Mouse (Mus musculus): ENCODE measurements at regions not wholly inside any gene's neighbourhood (a gene's known extent, or its start where the extent isn't known, plus 50 kb on each side); places are given as distances from the start of the nearest gene placed in this dataset.
A peak's percentile ranks its signal among the peaks of the same experiment; 100 is the strongest.

- no peaks in the 10 kb centered on the region for H3K9me3 ChIP-seq (ENCODE audit: control insufficient read depth, low read length)
- no peaks in the 10 kb centered on the region for H3K36me3 ChIP-seq (ENCODE audit: control insufficient read depth, insufficient read depth, low read length)
- H3K4me3 ChIP-seq (replicated peaks; ENCODE audit: low read length): no peak overlapping the region
- H3K27ac ChIP-seq (replicated peaks; ENCODE audit: low read depth, low read length): no peak overlapping the region
- no peak for TF ChIP-seq POLR2A (IDR thresholded peaks at IDR 0.05; ENCODE audit: borderline replicate concordance, extremely low read depth, insufficient read depth, insufficient read length)
- DNase-seq (ENCODE audit: low spot score) (peak; percentile 17), ATAC-seq (ENCODE audit: low FRiP score, low read depth) (no peak)
- WGBS: 28% methylated on average over 3 of the region's 3 CpGs
- H3K27me3 ChIP-seq (ENCODE audit: control insufficient read depth, insufficient read depth, low read length): no peaks in the 10 kb centered on the region
- no peaks in the 10 kb centered on the region for H3K4me1 ChIP-seq (ENCODE audit: control insufficient read depth, insufficient read depth, low read length)
- no peak overlapping the region for H3K9ac ChIP-seq (ENCODE audit: low read depth, low read length, severe bottlenecking)
- H3K4me2 ChIP-seq (replicated peaks; ENCODE audit: low read depth, low read length, severe bottlenecking): no peak overlapping the region
These were observed 64.4 kb upstream of the Fst start for GRCm38 (mm10) chr13:114523116-114523515.

GRCm38 (mm10) chr13:114526856-114527255 lies 68.1 kb upstream of the Fst start:
- Histone ChIP-seq H3K4me2 (replicated peaks; ENCODE audit: low read depth, low read length, severe bottlenecking) (no peak overlapping the region), H3K27ac (replicated peaks; ENCODE audit: low read depth, low read length) (no peak overlapping the region), H3K4me1 (ENCODE audit: control insufficient read depth, insufficient read depth, low read length) (no peaks in the 10 kb centered on the region), H3K4me3 (replicated peaks; ENCODE audit: low read length) (no peak overlapping the region), H3K9me3 (ENCODE audit: control insufficient read depth, low read length) (no peaks in the 10 kb centered on the region), H3K36me3 (ENCODE audit: control insufficient read depth, insufficient read depth, low read length) (no peaks in the 10 kb centered on the region), H3K27me3 (ENCODE audit: control insufficient read depth, insufficient read depth, low read length) (no peaks in the 10 kb centered on the region), H3K9ac (ENCODE audit: low read depth, low read length, severe bottlenecking) (no peak overlapping the region)
- TF ChIP-seq POLR2A (IDR thresholded peaks at IDR 0.05; ENCODE audit: borderline replicate concordance, extremely low read depth, insufficient read depth, insufficient read length): no peak
- DNase-seq (ENCODE audit: low spot score): no peak
- ATAC-seq (ENCODE audit: low FRiP score, low read depth): no peak
- 51% methylated on average over 9 of the region's 9 CpGs for WGBS

- no peak for DNase-seq (ENCODE audit: low spot score)
- no peak overlapping the region for H3K9ac ChIP-seq (ENCODE audit: low read depth, low read length, severe bottlenecking)
- TF ChIP-seq POLR2A (IDR thresholded peaks at IDR 0.05; ENCODE audit: borderline replicate concordance, extremely low read depth, insufficient read depth, insufficient read length): no peak
- no peaks in the 10 kb centered on the region for H3K4me1 ChIP-seq (ENCODE audit: control insufficient read depth, insufficient read depth, low read length)
- no peaks in the 10 kb centered on the region for H3K36me3 ChIP-seq (ENCODE audit: control insufficient read depth, insufficient read depth, low read length)
- no peak for ATAC-seq (ENCODE audit: low FRiP score, low read depth)
- no peaks in the 10 kb centered on the region for H3K9me3 ChIP-seq (ENCODE audit: control insufficient read depth, low read length)
- H3K27ac ChIP-seq (replicated peaks; ENCODE audit: low read depth, low read length): no peak overlapping the region
- no peaks in the 10 kb centered on the region for H3K27me3 ChIP-seq (ENCODE audit: control insufficient read depth, insufficient read depth, low read length)
- no peak overlapping the region for H3K4me3 ChIP-seq (replicated peaks; ENCODE audit: low read length)
- 86% methylated on average over 11 of the region's 11 CpGs for WGBS
- H3K4me2 ChIP-seq (replicated peaks; ENCODE audit: low read depth, low read length, severe bottlenecking): no peak overlapping the region
These were observed 71.5 kb upstream of the Fst start for GRCm38 (mm10) chr13:114530171-114530774.

- no peak for TF ChIP-seq POLR2A (IDR thresholded peaks at IDR 0.05; ENCODE audit: borderline replicate concordance, extremely low read depth, insufficient read depth, insufficient read length)
- Histone ChIP-seq H3K9me3 (ENCODE audit: control insufficient read depth, low read length) (no peaks in the 10 kb centered on the region), H3K4me2 (replicated peaks; ENCODE audit: low read depth, low read length, severe bottlenecking) (no peak overlapping the region), H3K4me1 (ENCODE audit: control insufficient read depth, insufficient read depth, low read length) (no peaks in the 10 kb centered on the region), H3K27ac (replicated peaks; ENCODE audit: low read depth, low read length) (no peak overlapping the region), H3K9ac (ENCODE audit: low read depth, low read length, severe bottlenecking) (no peak overlapping the region), H3K27me3 (ENCODE audit: control insufficient read depth, insufficient read depth, low read length) (no peaks in the 10 kb centered on the region), H3K36me3 (ENCODE audit: control insufficient read depth, insufficient read depth, low read length) (no peaks in the 10 kb centered on the region), H3K4me3 (replicated peaks; ENCODE audit: low read length) (no peak overlapping the region)
- no peak for DNase-seq (ENCODE audit: low spot score)
- no peak for ATAC-seq (ENCODE audit: low FRiP score, low read depth)
- WGBS: 84% methylated on average over 5 of the region's 5 CpGs
These were observed 73.0 kb upstream of the Fst start for GRCm38 (mm10) chr13:114531780-114532179.

GRCm38 (mm10) chr13:114532393-114533097 lies 73.8 kb upstream of the Fst start:
- no peak overlapping the region for H3K27ac ChIP-seq (replicated peaks; ENCODE audit: low read depth, low read length)
- H3K4me2 ChIP-seq (replicated peaks; ENCODE audit: low read depth, low read length, severe bottlenecking): no peak overlapping the region
- DNase-seq (ENCODE audit: low spot score) (no peak), ATAC-seq (ENCODE audit: low FRiP score, low read depth) (no peak)
- H3K27me3 ChIP-seq (ENCODE audit: control insufficient read depth, insufficient read depth, low read length): no peaks in the 10 kb centered on the region
- no peak overlapping the region for H3K4me3 ChIP-seq (replicated peaks; ENCODE audit: low read length)
- H3K9ac ChIP-seq (ENCODE audit: low read depth, low read length, severe bottlenecking): no peak overlapping the region
- H3K36me3 ChIP-seq (ENCODE audit: control insufficient read depth, insufficient read depth, low read length): no peaks in the 10 kb centered on the region
- WGBS: 80% methylated on average over 8 of the region's 8 CpGs
- H3K4me1 ChIP-seq (ENCODE audit: control insufficient read depth, insufficient read depth, low read length): no peaks in the 10 kb centered on the region
- H3K9me3 ChIP-seq (ENCODE audit: control insufficient read depth, low read length): no peaks in the 10 kb centered on the region
- no peak for TF ChIP-seq POLR2A (IDR thresholded peaks at IDR 0.05; ENCODE audit: borderline replicate concordance, extremely low read depth, insufficient read depth, insufficient read length)
